Mouse (Mus musculus): ENCODE data around the gene Vmn1r212.
"Not testable (repeated sequence)": the region's sequence is repeated elsewhere in the genome, so short reads cannot be mapped to it uniquely, and the experiment has no call there.

The Vmn1r212 gene

GRCm38 (mm10) chr13:22884105-22884504 lies at the start of gene Vmn1r212:
Gene Vmn1r212, minus strand, starts transcription at chr13:22884205.
- DNase-seq (ENCODE audit: low spot score) = no peak

- no peak for DNase-seq (ENCODE audit: low spot score)
Observed at GRCm38 (mm10) chr13:22879257-22879656, 4.7 kb downstream of the Vmn1r212 start.

- no peak for DNase-seq (ENCODE audit: low spot score)
Observed at GRCm38 (mm10) chr13:22857461-22857860, 26.5 kb downstream of the Vmn1r212 start, which contains the start of gene Vmn1r211. Gene Vmn1r211, minus strand, starts transcription at chr13:22857561.

- no peak for DNase-seq (ENCODE audit: low spot score)
Observed at GRCm38 (mm10) chr13:22854760-22855159, 29.2 kb downstream of the Vmn1r212 start.

- no peak for DNase-seq (ENCODE audit: low spot score)
Observed at GRCm38 (mm10) chr13:22846798-22847197, 37.2 kb downstream of the Vmn1r212 start.

- DNase-seq (ENCODE audit: low spot score) = not testable (repeated sequence)
Observed at GRCm38 (mm10) chr13:22844304-22844703, 39.7 kb downstream of the Vmn1r212 start.
